Mouse (Mus musculus) heart, postnatal 0 days (tissue): ENCODE data around the gene Smc6.

Experiments used
- CTCF ChIP-seq: IDR thresholded peaks from 2 replicates; pipeline ENCODE4 v1.5.1; 2016; ENCODE audit warnings: antibody characterized with exemption, control low read depth, low read depth
- EP300 ChIP-seq: IDR thresholded peaks from 2 replicates; pipeline ENCODE4 v1.6.1; 2016; ENCODE audit warnings: antibody characterized with exemption, low read depth

DNA sequence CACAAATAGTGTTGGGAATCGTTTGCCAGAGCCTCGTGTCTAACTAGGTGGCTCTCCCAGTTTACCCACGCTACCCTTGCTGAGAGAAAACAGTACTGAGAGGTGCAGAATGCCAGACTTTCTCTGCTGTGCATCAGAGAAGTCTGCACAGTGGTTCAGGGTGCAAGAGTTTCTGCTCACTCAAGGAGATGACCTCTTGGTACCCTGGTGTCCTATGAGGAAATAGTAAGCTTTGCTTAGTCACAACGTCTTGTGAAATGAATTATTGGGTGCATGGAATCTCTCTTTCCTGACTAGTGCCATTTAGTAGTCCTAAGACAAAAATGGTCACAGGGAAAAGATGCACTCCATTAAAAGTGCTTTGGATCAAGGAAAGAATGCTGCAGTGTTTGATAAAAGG lies 58.8 kb downstream of the Smc6 start:
- TF ChIP-seq EP300: no peak
- TF ChIP-seq CTCF: no peak
